Mouse (Mus musculus) cortical plate, adult 2 months (tissue): ENCODE results near the gene Gm960. TPM values are rescaled to one million over a fixed set of nuclear protein-coding genes. Genes with fewer than 3 reads are reported as not detected.

ENCODE experiments used
- H3K27ac ChIP-seq: fragments of 200-500 bp; 2 replicates; pipeline ENCODE4 v1.5.1; 2012; ENCODE audit warnings: low read length, control low read depth, inconsistent platforms; ENCODE audit not compliant: insufficient read depth
- H3K4me1 ChIP-seq: fragments of 200-500 bp; 2 replicates; pipeline ENCODE4 v1.6.1; 2011; ENCODE audit warnings: low read length; ENCODE audit not compliant: control insufficient read depth, insufficient read depth
- H3K4me3 ChIP-seq: fragments of 200-500 bp; 2 replicates; pipeline ENCODE4 v1.5.1; 2011; ENCODE audit warnings: mild to moderate bottlenecking, low read length, control low read depth; ENCODE audit not compliant: insufficient read depth
- CTCF ChIP-seq: fragments of 200-500 bp; IDR thresholded peaks from 2 replicates; pipeline ENCODE4 v1.5.1; 2011; ENCODE audit warnings: mild to moderate bottlenecking, control low read depth, low read length; ENCODE audit not compliant: insufficient read depth; ENCODE audit errors: extremely low read depth
- POLR2A ChIP-seq: fragments of 200-500 bp; IDR thresholded peaks from 2 replicates; pipeline ENCODE4 v1.6.1; 2011; ENCODE audit warnings: mild to moderate bottlenecking, low read length, control low read depth; ENCODE audit not compliant: insufficient read depth; ENCODE audit errors: extremely low read depth
- polyA plus RNA-seq: library from polyadenylated mRNA; depleted of rRNA; stranded (reverse); fragments of >200 nt; gene quantifications from 2 replicates; pipeline ENCODE4 v1.2.3, GENCODE M21; 2012

Gene Gm960
- polyA plus RNA-seq, 1 experiment: 3.3 TPM

DNA sequence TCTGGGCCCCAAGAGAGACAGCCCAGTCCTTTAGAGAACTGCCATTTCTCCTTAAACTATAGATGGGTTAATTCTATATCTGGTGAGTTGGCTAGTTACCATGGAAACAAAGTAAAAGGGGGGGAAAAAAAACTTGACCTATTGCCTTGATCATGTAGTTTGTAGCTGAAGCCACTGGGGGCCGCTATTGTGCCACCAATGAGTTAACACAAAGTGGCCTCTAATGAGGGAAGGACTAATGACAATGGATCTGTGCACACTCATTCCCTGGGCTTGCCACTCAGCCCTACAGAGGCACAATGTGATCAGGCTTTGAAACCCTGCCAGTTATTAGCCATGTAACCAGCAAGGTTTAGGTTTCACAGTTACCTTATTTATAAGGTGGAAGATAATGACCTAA lies 69.6 kb downstream of the Gm960 start:
- Histone ChIP-seq H3K27ac (no peak overlapping the region), H3K4me1 (peaks cover 4% of the 10 kb centered on the region; the same call in 1 of the 2 replicates), H3K4me3 (no peak overlapping the region)
- TF ChIP-seq POLR2A: no peak
- TF ChIP-seq CTCF: peak; percentile 90

DNA sequence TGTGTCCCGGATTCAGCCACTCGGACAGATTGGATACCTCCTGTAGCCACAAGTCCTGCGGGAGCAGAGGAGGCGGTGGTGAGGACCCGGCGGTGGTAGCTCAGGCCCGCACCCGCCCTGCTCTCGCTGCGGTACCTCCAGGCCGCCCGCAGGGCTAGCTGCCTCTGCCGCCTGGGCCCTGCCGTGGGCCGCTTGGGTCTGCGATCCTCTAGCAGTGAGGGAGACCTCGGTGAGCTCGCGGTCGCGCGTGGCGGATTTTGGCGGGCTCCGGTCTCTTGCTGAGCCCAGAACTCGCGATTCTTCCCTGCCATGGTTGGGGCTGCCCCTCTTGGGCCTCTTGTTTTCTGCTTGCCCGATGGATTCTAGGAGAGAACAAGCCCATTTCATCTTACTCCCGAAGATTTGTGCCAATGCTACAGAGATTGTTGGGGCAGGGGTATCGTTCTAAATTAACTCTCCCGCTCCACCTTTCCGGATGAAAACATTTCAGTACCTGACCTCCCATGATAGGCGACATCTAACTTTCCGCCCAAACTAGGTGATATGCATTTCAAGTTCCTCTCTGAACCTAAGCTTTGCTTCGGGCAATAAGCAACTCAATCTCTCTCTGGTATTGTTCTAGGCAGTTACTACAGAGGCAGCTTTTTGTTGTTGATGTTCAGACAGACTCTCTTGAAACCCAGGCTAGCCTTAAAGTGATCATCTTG lies 72.5 kb downstream of the Gm960 start:
- Histone ChIP-seq H3K27ac (peak overlapping the region; percentile 98; the same call in 1 of the 2 replicates), H3K4me3 (peak overlapping the region; percentile 99), H3K4me1 (peaks cover 4% of the 10 kb centered on the region; the same call in 1 of the 2 replicates)
- TF ChIP-seq POLR2A (no peak), CTCF (no peak)

DNA sequence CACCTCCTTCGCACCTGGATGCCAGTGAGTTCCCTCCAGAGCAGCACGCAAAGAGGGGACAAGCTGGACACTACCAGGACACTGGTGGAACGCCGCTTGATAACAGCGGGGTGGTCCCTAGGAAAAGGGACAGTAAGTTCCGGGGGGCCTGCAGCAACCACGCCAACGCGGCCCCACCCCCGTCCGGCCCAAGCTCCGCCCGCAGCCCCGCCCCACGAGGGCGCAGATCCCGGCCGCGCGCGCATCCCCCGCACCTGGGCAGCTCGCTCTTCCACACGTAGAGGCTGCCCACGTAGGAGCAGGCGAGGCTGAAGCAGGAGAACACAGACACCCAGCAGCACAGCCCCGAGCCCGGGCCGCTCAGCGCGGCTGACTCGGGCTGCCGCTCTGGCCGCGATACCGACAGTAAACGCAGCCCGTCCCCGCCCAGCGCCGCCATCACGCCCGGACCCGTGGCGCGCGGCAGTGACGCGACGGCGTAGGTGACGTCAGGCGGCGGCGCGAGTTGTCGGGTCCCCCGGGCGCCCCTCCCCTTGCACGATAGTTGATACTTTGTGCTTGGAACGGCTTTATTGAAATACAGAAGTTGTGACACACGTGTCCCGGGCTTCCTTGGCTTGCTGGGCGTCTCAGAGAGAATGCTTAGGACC lies 73.2 kb downstream of the Gm960 start, which contains the start of gene Rce1:
Rce1 (minus strand) TSS at position 463 of the 650 bp plus-strand sequence.
- H3K27ac ChIP-seq: peak within 1 kb of the TSS; percentile 98
- peaks cover 4% of the 10 kb centered on the region; the same call in 1 of the 2 replicates for H3K4me1 ChIP-seq
- TF ChIP-seq POLR2A: peak; percentile 65; the same call in 1 of the 2 replicates
- no peak for TF ChIP-seq CTCF
- peak within 1 kb of the TSS; percentile 99 for H3K4me3 ChIP-seq

DNA sequence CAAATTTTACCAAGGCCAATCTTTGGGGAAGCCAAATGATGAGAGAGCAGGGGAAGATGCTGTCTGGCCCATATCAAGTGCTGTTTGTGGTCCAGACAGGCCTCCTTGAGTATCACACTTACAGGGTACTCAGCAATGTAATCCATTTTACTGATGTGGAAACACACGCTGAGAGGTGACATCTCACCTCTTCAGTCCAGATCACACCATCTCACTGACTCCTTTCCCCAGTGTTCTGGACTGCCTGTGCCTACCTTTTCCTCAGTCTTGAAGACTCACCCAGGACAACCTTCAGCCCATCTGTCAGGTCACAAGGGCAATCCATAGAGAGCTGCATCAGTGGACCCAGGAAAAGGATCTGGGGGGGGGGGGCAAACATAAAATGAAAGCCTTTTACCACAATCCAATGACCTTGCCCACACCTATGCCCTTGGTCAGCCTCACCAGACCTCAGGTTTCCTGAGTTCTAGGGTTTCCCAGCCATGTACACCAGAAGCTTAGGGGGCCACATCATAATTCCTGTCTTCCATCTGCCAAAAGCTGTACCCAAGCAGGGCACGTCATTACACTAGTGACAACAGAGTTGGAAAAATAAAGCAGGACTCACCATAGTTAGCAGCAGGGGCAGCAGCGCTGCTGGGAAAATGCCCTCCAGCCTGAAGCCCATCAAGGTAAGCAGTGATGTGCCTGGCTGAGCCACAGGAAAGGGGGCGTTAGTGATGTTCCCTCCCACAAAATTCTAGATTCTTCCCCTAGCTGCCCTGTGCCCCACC lies 73.9 kb downstream of the Gm960 start:
- TF ChIP-seq CTCF: no peak
- TF ChIP-seq POLR2A: no peak
- Histone ChIP-seq H3K4me3 (peak overlapping the region; percentile 99), H3K27ac (peak overlapping the region; percentile 98; the same call in 1 of the 2 replicates), H3K4me1 (peaks cover 4% of the 10 kb centered on the region; the same call in 1 of the 2 replicates)

DNA sequence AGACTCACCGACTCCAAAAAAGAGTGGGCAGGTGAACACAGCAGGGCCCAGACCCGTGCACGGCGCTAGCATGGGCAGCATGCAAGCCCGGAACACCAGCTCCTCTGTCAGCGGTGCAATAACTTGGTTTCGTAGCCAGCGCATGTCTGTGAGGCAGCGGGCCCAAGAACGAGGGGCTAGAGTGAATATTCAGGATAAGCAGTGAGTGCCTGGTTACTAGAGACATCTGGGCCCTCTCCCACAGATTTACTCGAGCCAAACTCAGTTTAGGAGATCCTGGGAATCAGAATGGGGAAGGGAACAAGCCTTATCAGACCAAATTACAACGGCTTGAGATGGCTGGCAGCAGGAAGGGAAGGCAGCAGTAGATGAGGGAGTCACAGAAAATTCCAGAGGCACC lies 74.5 kb downstream of the Gm960 start:
- TF ChIP-seq POLR2A: no peak
- no peak for TF ChIP-seq CTCF
- Histone ChIP-seq H3K27ac (no peak overlapping the region), H3K4me3 (no peak overlapping the region)

DNA sequence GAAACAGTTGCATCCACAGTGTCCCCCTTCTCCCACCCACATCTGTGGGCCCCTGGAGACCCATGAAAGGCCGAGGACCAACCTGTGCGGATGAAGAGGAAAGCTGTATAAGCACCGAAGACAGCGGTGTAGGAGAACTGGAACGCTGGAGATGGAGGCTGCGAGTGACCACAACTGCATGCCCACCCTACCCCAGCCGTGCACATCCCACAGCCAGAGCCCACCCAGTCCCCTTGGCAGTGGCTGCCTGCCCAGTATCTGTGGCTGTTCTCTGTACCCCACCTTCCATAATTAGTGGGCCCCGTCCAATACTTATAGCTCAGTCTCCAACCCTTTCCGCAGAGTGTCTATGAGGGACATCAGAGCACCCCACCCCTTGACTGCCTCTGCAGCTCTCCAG lies 75.0 kb downstream of the Gm960 start:
- TF ChIP-seq CTCF: no peak
- TF ChIP-seq POLR2A: no peak
- Histone ChIP-seq H3K27ac (no peak overlapping the region), H3K4me3 (no peak overlapping the region), H3K4me1 (peaks cover 2% of the 10 kb centered on the region; the same call in 1 of the 2 replicates)

More for the DNA sequence above, 74.5 kb downstream of the Gm960 start:
- peaks cover 4% of the 10 kb centered on the region; the same call in 1 of the 2 replicates for H3K4me1 ChIP-seq

DNA sequence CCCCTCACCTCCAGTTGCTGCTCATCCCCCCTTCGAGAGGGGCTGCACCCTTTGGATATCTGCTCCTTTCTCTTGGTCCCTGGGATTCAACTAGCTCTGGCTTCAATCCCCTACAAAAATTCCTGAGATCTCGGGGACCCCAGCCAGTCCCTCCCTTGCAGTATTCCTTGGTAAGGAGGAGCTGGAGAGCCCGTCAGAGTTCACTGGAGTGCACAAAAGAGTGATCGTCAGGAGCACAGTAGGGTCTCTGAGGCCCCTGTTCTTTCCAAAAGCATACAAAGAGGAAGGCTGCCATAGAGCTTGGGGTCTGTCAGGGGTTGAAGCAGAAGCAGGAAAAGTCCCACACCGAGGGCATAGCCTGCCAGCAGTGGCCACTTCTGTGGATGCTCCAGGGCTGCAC lies 75.7 kb downstream of the Gm960 start:
- no peak overlapping the region for H3K27ac ChIP-seq
- TF ChIP-seq POLR2A: no peak
- no peak for TF ChIP-seq CTCF
- H3K4me1 ChIP-seq: peaks cover 2% of the 10 kb centered on the region; the same call in 1 of the 2 replicates
- H3K4me3 ChIP-seq: no peak overlapping the region

DNA sequence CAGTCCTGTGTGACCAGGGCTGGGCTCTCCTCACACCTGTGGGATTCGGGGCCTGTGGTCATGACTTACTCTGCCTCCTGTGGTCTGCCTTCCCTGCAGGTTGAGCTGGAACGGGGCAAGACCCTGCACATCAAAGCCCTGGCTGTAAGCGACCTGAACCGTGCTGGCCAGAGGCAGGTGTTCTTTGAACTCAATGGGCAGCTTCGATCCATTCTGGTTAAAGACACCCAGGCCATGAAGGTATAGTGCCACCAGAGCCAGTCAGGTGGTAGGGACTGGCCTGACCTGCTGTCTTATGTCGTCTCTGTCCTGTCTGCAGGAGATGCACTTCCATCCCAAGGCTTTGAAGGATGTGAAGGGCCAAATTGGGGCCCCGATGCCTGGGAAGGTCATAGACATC lies 77.7 kb downstream of the Gm960 start:
- Histone ChIP-seq H3K27ac (no peak overlapping the region), H3K4me1 (peaks cover 2% of the 10 kb centered on the region; the same call in 1 of the 2 replicates), H3K4me3 (no peak overlapping the region)
- TF ChIP-seq CTCF (no peak), POLR2A (no peak)

DNA sequence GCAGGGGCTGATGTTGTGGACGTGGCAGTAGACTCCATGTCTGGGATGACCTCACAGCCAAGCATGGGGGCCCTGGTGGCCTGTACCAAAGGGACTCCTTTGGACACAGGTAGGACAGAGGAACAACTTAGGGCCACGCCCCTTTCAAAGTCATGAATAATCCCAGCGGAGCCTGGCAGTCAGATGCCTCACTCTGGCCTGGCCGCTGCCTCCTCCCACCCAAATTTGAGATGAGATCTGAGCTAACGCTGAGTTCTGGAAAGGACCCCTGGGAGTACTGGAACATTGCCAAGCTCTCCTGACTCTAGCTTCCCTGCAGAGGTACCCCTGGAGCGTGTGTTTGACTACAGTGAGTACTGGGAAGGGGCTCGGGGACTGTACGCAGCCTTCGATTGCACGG lies 79.0 kb downstream of the Gm960 start:
- TF ChIP-seq POLR2A: no peak
- no peak for TF ChIP-seq CTCF
- no peak overlapping the region for H3K27ac ChIP-seq
- H3K4me3 ChIP-seq: no peak overlapping the region
- H3K4me1 ChIP-seq: peaks cover 2% of the 10 kb centered on the region; the same call in 1 of the 2 replicates

DNA sequence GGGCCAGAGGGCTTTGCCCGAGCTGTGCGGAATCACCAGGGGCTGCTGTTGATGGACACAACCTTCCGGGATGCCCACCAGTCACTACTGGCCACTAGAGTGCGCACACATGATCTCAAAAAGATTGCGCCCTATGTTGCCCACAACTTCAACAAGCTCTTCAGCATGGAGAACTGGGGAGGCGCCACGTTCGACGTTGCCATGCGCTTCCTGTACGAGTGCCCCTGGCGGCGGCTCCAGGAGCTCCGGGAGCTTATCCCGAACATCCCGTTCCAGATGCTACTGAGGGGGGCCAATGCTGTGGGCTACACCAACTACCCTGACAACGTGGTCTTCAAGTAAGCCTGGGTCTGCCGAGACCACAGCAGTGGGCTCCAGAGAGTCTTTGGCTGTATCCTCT lies 80.3 kb downstream of the Gm960 start:
- no peak for TF ChIP-seq POLR2A
- no peak for TF ChIP-seq CTCF
- 0 out of 2 replicates have a peak, but pooled peaks cover 2% of the 10 kb centered on the region for H3K4me1 ChIP-seq
- H3K27ac ChIP-seq: no peak overlapping the region
- H3K4me3 ChIP-seq: no peak overlapping the region
